ENCODE assay signal across 11 mouse cellular contexts in genomic region chr11:6519491-6520033, GRCm38 (mm10). TPM values are rescaled to one million over a fixed set of nuclear protein-coding genes. Genes with fewer than 3 reads are reported as not detected.
DNase-seq lines count a peak whose midpoint lies in the region; ATAC-seq lines count a peak whose summit lies in the region.
"Had no signal": no experiment of that assay in that cellular context is flagged by ENCODE, and none has a peak within 500 bp of the region (broad histone marks: within the 10 kb centered on the region; RNA-seq: fewer than 3 reads in every experiment).

No protein-coding gene starts in this region.

- WGBS in liver, embryonic 15.5 days (ENCODE audit: insufficient replicate concordance) = 16% methylated on average over 11 of the region's 11 CpGs

- H3K36me3 ChIP-seq in liver, embryonic 15.5 days (replicated peaks) = peaks cover 20% of the 10 kb centered on the region

- H3K27ac ChIP-seq in liver, embryonic 15.5 days (replicated peaks) = peak overlapping the region; percentile 67
- H3K27ac ChIP-seq: neural tube, embryonic 13.5 days had no signal

- no peaks in the 10 kb centered on the region for H3K27me3 ChIP-seq in liver, embryonic 15.5 days
- H3K27me3 ChIP-seq: neural tube, embryonic 13.5 days had no signal

- no peaks in the 10 kb centered on the region for H3K9me3 ChIP-seq in liver, embryonic 15.5 days (replicated peaks)
- H3K9me3 ChIP-seq: neural tube, embryonic 13.5 days had no signal

- peak; percentile 25 for ATAC-seq in liver, embryonic 15.5 days (ENCODE audit: insufficient read depth)
- ATAC-seq: hindbrain, embryonic 16.5 days had no signal

- peak overlapping the region; percentile 44 for H3K4me3 ChIP-seq in liver, embryonic 15.5 days (replicated peaks)
- H3K4me3 ChIP-seq: neural tube, embryonic 13.5 days had no signal

- no peak overlapping the region for H3K9ac ChIP-seq in liver, embryonic 15.5 days
- H3K9ac ChIP-seq: neural tube, embryonic 13.5 days had no signal

- H3K4me1 ChIP-seq in liver, embryonic 15.5 days (replicated peaks) = peaks cover 15% of the 10 kb centered on the region

- H3K4me2 ChIP-seq in liver, embryonic 15.5 days = peak overlapping the region; percentile 45
- H3K4me2 ChIP-seq: neural tube, embryonic 13.5 days had no signal

- DNase-seq in adrenal gland, postnatal 14 days = peak; percentile 8
- no peak for DNase-seq in adrenal gland, postnatal 36 days
- DNase-seq in R1 (ENCODE audit: low read depth, low spot score) = peak; percentile 66
- peak; percentile 64 to 78 for DNase-seq in spleen, postnatal 4 days (ENCODE audit: low spot score in 2 of 2)
- no peak for DNase-seq in layer of hippocampus, adult 9-11 months
- DNase-seq in left cerebral cortex, postnatal 25 days (ENCODE audit: low spot score in 2 of 2) = no peak
- DNase-seq in testis, postnatal 10 days (ENCODE audit: low spot score) = no peak
- DNase-seq: left cerebral cortex, postnatal 4 days had no signal

- intact Hi-C loops in left cerebral cortex, postnatal 25 days (cut with DNase I) = no loop called here

RNA-seq across cellular contexts. Expression of gene Myo1g, which starts 1.2 kb away (rescaled TPM):
- total RNA-seq in adrenal gland, postnatal 14 days (2021) = 4.0 and 11.8 TPM in 2 replicates
- total RNA-seq in adrenal gland, postnatal 36 days (2021) = 1 to 10 TPM; 2.0 to 2.3 TPM
- 9.4 and 9.6 TPM in 2 replicates for polyA plus RNA-seq in liver, embryonic 15.5 days (2015; fragmentation: Nextera tagmentation; extraction: Ambion mirVana)
- 1 to 10 TPM in 1 of 2 experiments, under 1 TPM in 1; 0.32 to 1.3 TPM for total RNA-seq in left cerebral cortex, postnatal 25 days (2021)

RNA-seq across cellular contexts. Expression of gene Ccm2, which starts 27.1 kb away (rescaled TPM):
- total RNA-seq in adrenal gland, postnatal 14 days (2021) = 37.6 and 47.5 TPM in 2 replicates
- total RNA-seq in adrenal gland, postnatal 36 days (2021) = 10 to 100 TPM; 32.0 to 45.7 TPM
- polyA plus RNA-seq in liver, embryonic 15.5 days (2015; fragmentation: Nextera tagmentation; extraction: Ambion mirVana) = 40.1 and 43.9 TPM in 2 replicates
- total RNA-seq in left cerebral cortex, postnatal 25 days (2021) = 10 to 100 TPM; 57.6 to 63.5 TPM

RNA-seq across cellular contexts. Expression of gene Purb, which starts 43.8 kb away (rescaled TPM):
- 73.6 and 75.8 TPM in 2 replicates for total RNA-seq in adrenal gland, postnatal 14 days (2021)
- total RNA-seq in adrenal gland, postnatal 36 days (2021) = 10 to 100 TPM; 72.5 to 82.2 TPM
- polyA plus RNA-seq in liver, embryonic 15.5 days (2015; fragmentation: Nextera tagmentation; extraction: Ambion mirVana) = 7.6 TPM in 2 replicates
- 100 to 1,000 TPM; 294 to 301 TPM for total RNA-seq in left cerebral cortex, postnatal 25 days (2021)

Comparison
In these comparisons a context has a peak if more than half of its experiments do, and no peak if none do; other contexts are left out.
1. DNase-seq: peak in adrenal gland, postnatal 14 days (single experiment), R1 (single experiment) and spleen, postnatal 4 days (2 of 2); none in adrenal gland, postnatal 36 days (0 of 2), layer of hippocampus, adult 9-11 months (single experiment), left cerebral cortex, postnatal 25 days (0 of 2) and testis, postnatal 10 days (single experiment).